Mouse (Mus musculus) cortical plate, adult 2 months (tissue): Measurements from ENCODE around the gene Armc8. TPM values are rescaled to one million over a fixed set of nuclear protein-coding genes. Genes with fewer than 3 reads are reported as not detected.

Experiments
- H3K27ac ChIP-seq: fragments of 200-500 bp; 2 replicates; pipeline ENCODE4 v1.5.1; 2012; ENCODE audit warnings: low read length, control low read depth, inconsistent platforms; ENCODE audit not compliant: insufficient read depth
- H3K4me1 ChIP-seq: fragments of 200-500 bp; 2 replicates; pipeline ENCODE4 v1.6.1; 2011; ENCODE audit warnings: low read length; ENCODE audit not compliant: control insufficient read depth, insufficient read depth
- H3K4me3 ChIP-seq: fragments of 200-500 bp; 2 replicates; pipeline ENCODE4 v1.5.1; 2011; ENCODE audit warnings: mild to moderate bottlenecking, low read length, control low read depth; ENCODE audit not compliant: insufficient read depth
- CTCF ChIP-seq: fragments of 200-500 bp; IDR thresholded peaks from 2 replicates; pipeline ENCODE4 v1.5.1; 2011; ENCODE audit warnings: mild to moderate bottlenecking, control low read depth, low read length; ENCODE audit not compliant: insufficient read depth; ENCODE audit errors: extremely low read depth
- POLR2A ChIP-seq: fragments of 200-500 bp; IDR thresholded peaks from 2 replicates; pipeline ENCODE4 v1.6.1; 2011; ENCODE audit warnings: mild to moderate bottlenecking, low read length, control low read depth; ENCODE audit not compliant: insufficient read depth; ENCODE audit errors: extremely low read depth
- polyA plus RNA-seq: library from polyadenylated mRNA; depleted of rRNA; stranded (reverse); fragments of >200 nt; gene quantifications from 2 replicates; pipeline ENCODE4 v1.2.3, GENCODE M21; 2012

The Armc8 gene
- polyA plus RNA-seq, 1 experiment = 51.3 TPM

DNA sequence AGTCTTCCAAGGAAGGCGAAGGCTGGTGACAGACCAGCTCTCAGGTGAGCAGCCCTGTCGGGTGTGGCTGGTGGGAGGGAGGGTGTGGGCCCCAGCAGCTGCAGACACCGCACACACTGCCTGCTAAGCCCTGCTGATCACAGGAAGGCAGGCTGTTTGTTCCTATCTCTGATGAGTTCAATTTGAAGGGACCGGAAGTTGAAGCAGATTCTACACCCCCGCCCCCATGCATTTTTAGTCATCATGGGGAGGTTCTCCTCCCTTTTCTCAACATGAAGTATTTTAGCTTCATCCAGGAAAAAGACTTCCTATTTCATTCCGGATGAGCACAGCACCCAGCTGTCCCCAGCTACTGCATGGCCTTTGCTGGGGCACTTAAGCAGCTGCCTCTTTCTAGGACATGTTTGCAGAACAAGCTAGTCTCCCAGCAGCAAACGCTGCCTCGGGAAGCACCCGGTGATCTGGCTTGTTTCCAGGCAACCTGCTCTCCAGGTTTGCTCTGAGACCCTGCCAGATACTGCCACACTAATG, 89.5 kb downstream of the Armc8 start:
- TF ChIP-seq POLR2A (no peak), CTCF (no peak)
- H3K4me3 ChIP-seq = no peak overlapping the region
- peaks cover 7% of the 10 kb centered on the region; the same call in 1 of the 2 replicates for H3K4me1 ChIP-seq
- peak overlapping the region; percentile 22; the same call in 1 of the 2 replicates for H3K27ac ChIP-seq

DNA sequence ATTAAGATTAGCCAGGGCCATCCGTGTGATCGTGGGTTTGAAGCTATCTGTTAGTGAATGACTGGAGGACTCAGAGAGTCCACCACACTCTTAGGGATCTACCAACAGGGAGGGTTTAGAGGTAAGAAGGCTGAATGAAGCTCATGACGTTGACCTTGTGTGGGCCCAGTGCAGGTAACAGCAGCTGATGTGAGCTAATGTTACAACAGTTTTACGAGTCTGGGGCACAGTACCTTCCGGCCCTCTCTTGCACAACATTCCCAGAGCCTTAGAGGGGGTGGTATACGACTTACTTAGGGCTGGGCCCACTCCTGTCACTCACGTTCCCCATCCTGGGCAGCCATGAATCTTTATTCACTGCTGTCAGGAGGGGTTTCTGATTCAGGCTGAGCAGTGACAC, 97.4 kb downstream of the Armc8 start:
- H3K4me1 ChIP-seq = no peaks in the 10 kb centered on the region

DNA sequence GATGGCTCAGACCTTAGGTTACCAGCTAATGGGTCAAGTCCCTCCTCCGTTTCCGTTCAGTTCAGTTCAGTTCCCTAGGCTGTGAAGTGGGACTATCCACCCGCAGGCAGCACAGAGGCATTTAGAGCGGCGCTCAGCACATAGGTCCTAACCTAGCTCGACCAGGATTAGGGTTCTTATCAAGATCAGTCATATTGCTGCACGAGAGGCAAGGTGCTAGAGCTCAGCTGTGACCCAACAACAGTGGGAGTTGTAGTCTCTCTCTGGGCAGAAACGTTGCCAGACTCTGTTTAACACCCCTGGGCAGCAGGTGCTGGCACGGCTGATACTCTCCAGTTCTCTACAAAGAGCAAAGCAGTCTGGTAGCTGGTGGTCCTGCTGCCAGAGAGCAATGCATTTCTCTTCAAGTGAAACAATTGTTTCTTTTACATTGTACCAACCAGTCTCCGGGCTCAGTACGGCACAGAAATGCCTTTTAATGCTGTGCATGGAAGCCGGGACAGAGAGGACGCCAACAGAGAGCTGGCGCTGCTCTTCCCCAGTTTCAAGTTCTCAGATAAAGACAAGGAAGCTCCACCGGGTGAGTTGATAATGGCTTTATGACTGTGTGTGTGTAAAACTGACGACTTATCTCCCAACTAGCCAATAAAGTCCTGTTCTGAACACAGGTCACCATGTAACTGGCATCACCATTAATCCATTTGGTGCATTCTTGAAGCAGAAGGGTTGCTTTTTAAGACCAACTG, 98.2 kb downstream of the Armc8 start:
- TF ChIP-seq POLR2A = no peak
- no peak for TF ChIP-seq CTCF
- no peak overlapping the region for H3K27ac ChIP-seq
- H3K4me3 ChIP-seq = no peak overlapping the region
- H3K4me1 ChIP-seq = no peaks in the 10 kb centered on the region

More for the DNA sequence above, 97.4 kb downstream of the Armc8 start:
- H3K4me3 ChIP-seq = no peak overlapping the region
- no peak overlapping the region for H3K27ac ChIP-seq
- no peak for TF ChIP-seq CTCF
- no peak for TF ChIP-seq POLR2A

DNA sequence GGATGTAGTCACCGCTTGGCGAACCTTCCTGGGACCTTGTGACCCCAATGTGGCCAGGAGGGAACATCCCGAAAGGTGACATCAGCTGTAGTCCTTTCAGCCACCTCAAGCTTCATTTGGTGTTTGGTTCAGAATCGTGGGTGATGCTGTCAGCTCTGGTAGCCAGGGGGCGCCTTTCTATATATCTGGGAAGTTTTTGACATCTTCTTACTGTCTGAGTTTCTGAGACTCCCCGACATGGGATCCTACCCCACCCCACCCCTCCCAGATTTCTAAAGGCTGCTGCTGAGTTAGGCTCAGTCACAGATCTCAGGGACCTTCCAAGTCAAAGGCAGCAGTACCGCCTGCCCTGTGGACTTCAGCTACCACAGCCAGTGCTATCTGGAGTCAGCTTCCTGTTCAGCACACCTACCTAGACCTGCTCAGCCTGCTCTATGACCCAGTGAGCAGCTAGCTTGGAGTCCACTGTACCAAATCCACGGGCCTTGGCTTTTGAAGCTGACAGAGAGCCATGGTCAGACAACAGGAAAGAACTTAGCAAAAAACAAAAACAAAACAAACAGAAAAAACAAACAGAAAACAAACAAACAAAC, 98.9 kb downstream of the Armc8 start:
- TF ChIP-seq POLR2A (no peak), CTCF (0 out of 2 replicates have a peak, but pooled peaks have one; percentile 18)
- no peak overlapping the region for H3K27ac ChIP-seq
- H3K4me3 ChIP-seq = no peak overlapping the region
- H3K4me1 ChIP-seq = no peaks in the 10 kb centered on the region

DNA sequence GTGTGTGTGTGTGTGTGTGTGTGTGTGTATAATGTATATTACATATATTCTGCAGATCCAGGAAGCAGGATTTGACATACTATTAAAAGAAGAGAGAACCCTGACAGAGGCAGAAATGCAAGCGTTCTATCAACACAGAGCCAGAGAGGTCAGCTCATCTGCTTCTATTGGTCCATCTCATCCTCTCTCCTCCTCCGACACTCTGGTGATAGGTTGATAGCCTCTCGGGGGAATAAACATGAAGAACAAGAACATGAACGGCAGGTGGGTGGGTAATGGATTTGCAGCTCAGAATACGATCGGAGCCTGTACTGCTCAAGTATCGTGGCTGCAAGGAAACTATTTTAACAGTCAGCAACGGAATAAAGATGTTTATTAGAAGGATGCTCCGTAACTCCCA, 100.1 kb downstream of the Armc8 start:
- Histone ChIP-seq H3K27ac (no peak overlapping the region), H3K4me3 (no peak overlapping the region), H3K4me1 (no peaks in the 10 kb centered on the region)
- TF ChIP-seq CTCF (no peak), POLR2A (no peak)

DNA sequence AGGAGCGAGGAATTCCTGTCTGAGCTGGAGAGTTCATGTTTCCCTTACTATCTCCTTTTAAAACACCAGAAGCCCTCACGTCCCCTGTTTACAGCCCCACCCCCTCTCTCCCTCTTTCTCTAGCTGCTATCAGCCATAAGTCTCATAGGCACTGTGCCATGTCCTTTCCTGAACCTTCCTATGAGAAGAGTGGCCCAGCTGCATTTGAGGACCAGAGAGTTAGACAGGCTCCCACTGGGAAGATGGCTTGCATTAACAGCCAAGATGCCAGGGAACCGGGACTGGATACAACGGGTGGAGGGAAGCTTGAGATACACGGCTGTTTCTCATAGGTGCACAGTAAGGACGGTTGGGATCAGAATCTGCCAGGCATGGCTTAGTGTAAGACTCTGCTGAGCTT, 103.8 kb downstream of the Armc8 start:
- no peak overlapping the region for H3K27ac ChIP-seq
- no peak for TF ChIP-seq POLR2A
- TF ChIP-seq CTCF = no peak
- no peaks in the 10 kb centered on the region for H3K4me1 ChIP-seq
- H3K4me3 ChIP-seq = no peak overlapping the region

DNA sequence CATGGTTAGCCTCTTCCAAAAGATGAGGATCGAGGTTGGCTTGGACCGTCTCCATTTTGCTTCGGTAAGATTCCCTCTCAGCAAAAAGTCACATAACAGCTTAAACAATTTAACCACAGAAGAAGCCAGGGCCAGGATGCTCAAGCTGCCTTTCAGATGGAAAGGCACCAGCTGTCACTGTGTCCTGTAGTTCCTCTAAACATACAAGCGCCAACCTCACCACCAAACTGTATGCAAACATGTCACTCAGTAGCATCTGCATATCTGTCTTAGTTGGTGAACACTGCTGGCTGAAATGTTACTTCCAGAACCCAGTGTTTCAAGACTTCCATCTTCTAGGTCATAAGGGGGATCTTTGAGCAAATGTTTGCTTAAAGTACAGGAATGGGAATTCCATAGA, 109.0 kb downstream of the Armc8 start:
- H3K4me3 ChIP-seq = no peak overlapping the region
- TF ChIP-seq POLR2A (no peak), CTCF (no peak)
- H3K4me1 ChIP-seq = no peaks in the 10 kb centered on the region
- no peak overlapping the region for H3K27ac ChIP-seq

DNA sequence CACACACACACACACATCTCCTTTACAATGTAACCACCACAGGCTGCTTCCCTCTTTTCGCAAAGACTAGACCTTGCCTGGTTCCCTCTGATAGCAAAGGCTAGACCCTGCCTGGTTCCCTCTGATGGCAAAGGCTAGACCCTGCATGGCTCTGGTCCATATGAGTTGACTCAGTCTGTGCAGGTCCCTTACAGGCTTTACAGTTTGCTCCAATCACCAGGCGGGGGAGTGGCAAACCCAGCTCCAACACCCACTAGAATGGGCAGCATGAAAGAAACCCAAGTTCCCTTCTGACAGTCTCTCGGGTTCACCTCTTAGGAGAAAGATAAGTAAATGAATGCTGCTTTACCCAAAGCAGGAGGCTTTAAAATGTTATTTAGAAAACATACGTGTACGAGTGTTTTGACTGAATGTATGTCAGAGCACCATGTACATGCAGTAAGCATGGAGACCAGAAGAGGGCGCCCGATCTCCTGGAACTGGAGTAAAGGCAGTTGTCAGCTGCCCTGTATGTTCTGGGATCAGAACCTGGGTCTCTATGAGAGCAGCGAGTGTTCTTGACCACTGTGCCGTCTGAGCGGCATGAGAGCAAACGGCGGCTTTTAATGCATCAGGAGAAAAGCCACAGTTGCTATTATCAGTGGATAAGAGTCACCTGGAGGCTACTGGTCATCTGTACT, 110.0 kb downstream of the Armc8 start:
- TF ChIP-seq CTCF (peak; percentile 64), POLR2A (no peak)
- Histone ChIP-seq H3K27ac (no peak overlapping the region), H3K4me3 (no peak overlapping the region), H3K4me1 (no peaks in the 10 kb centered on the region)

DNA sequence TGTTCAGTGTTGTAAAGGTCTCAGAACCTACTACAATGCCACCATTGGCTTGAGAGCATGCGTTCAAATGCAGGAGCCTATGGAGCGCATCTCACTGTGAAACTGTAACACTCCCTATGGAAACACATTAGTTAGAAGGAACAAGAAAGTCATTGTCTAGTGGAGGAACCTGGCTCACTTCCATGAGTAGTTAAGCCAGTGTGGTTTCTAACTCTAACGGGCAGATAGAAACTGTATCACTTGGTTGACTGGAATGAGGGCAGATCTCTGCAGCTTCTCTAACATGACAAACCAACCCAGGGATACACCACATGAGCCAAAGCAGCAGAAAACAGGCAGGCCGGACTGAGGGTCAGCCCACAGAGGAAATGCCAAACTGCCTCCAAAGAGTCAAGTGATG, 114.5 kb downstream of the Armc8 start:
- H3K4me1 ChIP-seq = no peaks in the 10 kb centered on the region
- TF ChIP-seq POLR2A (no peak), CTCF (no peak)
- H3K4me3 ChIP-seq = no peak overlapping the region
- H3K27ac ChIP-seq = no peak overlapping the region
